Comparison of ENCODE assay signal across 8 mouse cellular contexts in the genomic region with DNA sequence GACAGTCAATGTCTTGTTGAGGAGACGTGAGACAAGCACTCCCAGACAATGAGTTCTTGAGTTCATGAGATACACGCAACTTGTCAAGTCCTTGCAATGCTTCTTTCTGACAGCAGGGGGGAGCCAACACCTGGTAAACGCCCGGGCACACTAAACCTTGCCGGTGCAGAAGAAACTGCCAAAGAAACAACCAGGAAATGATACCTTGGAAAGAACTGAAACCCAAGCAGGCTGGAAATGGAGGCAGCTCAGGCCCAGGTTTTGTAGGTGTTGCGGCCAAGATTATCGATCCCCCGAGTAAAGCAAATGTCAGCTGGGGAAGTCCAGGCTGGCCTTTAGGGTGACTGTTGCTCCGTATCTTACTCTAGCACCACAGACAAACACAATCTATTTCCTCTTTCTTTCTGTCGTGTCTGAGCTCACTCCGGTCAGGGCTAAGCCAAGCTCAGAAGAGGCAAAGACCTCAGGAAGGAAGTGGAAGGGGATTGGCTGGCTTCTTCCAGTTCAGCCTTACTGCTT. TPM values are rescaled to one million over a fixed set of nuclear protein-coding genes. Genes with fewer than 3 reads are reported as not detected.
DNase-seq lines count a peak whose midpoint lies in the region; ATAC-seq and TF ChIP-seq lines count a peak whose summit lies in the region.

No protein-coding gene starts in this region.

- H3K9ac ChIP-seq in CH12.LX (ENCODE audit: insufficient read depth, low read depth): peak overlapping the region; percentile 20; the same call in 1 of the 2 replicates
- peak overlapping the region; percentile 26; the same call in 1 of the 2 replicates for H3K9ac ChIP-seq in heart, embryonic 15.5 days
- no peak overlapping the region for H3K9ac ChIP-seq in liver, postnatal 0 days (replicated peaks)
- peak overlapping the region; percentile 22; the same call in 1 of the 2 replicates for H3K9ac ChIP-seq in neural tube, embryonic 13.5 days

- H3K36me3 ChIP-seq in CH12.LX (replicated peaks in 1 of 2; ENCODE audit: control insufficient read depth in 1 of 2, insufficient read depth in 1 of 2, low read length in 1 of 2): no peaks in the 10 kb centered on the region
- H3K36me3 ChIP-seq in forebrain, embryonic 10.5 days (replicated peaks): no peaks in the 10 kb centered on the region
- no peaks in the 10 kb centered on the region for H3K36me3 ChIP-seq in heart, embryonic 15.5 days
- no peaks in the 10 kb centered on the region for H3K36me3 ChIP-seq in liver, postnatal 0 days (replicated peaks; ENCODE audit: insufficient read depth, low read length)
- no peaks in the 10 kb centered on the region for H3K36me3 ChIP-seq in neural tube, embryonic 13.5 days
- no peaks in the 10 kb centered on the region for H3K36me3 ChIP-seq in testis, adult 2 months (ENCODE audit: control insufficient read depth, insufficient read depth, low read length)

- no peaks in the 10 kb centered on the region for H3K27me3 ChIP-seq in CH12.LX (replicated peaks)
- H3K27me3 ChIP-seq in forebrain, embryonic 10.5 days (ENCODE audit: poor library complexity, severe bottlenecking): 0 out of 2 replicates have a peak, but pooled peaks cover 4% of the 10 kb centered on the region
- no peaks in the 10 kb centered on the region for H3K27me3 ChIP-seq in heart, embryonic 15.5 days
- no peaks in the 10 kb centered on the region for H3K27me3 ChIP-seq in liver, postnatal 0 days (ENCODE audit: insufficient read depth, low read length)
- no peaks in the 10 kb centered on the region for H3K27me3 ChIP-seq in neural tube, embryonic 13.5 days
- no peaks in the 10 kb centered on the region for H3K27me3 ChIP-seq in testis, adult 2 months (ENCODE audit: control insufficient read depth, insufficient read depth, low read length)

- 0 out of 2 replicates have a peak, but pooled peaks have one; percentile 50 for ATAC-seq in heart, embryonic 15.5 days (replicated peaks; ENCODE audit: insufficient number of reproducible peaks, insufficient read depth, low FRiP score, low read depth)
- ATAC-seq in liver, postnatal 0 days: peak; percentile 88
- ATAC-seq in neural tube, embryonic 13.5 days (ENCODE audit: low read depth): peak; percentile 74

- peak; percentile 37; the same call in 1 of the 2 replicates for TF ChIP-seq POLR2A in CH12.LX (IDR thresholded peaks at IDR 0.05; ENCODE audit: low read depth, low read length)
- TF ChIP-seq POLR2A in testis, adult 2 months (IDR thresholded peaks at IDR 0.05; ENCODE audit: control insufficient read depth, low read depth, low read length): no peak

- TF ChIP-seq CTCF in CH12.LX (conservative IDR thresholded peaks at IDR 0.05 in 1 of 2, IDR thresholded peaks at IDR 0.05 in 1 of 2; ENCODE audit: low read depth in 2 of 2, low read length in 2 of 2): peak; percentile 74 to 98
- TF ChIP-seq CTCF in liver, postnatal 0 days (IDR thresholded peaks at IDR 0.05; ENCODE audit: low read depth): peak; percentile 92
- TF ChIP-seq CTCF in testis, adult 2 months (IDR thresholded peaks at IDR 0.05; ENCODE audit: control insufficient read depth, insufficient read depth, insufficient replicate concordance, low read depth, low read length): peak; percentile 60; the same call in 1 of the 2 replicates

- peaks cover 2% of the 10 kb centered on the region for H3K9me3 ChIP-seq in CH12.LX (replicated peaks; ENCODE audit: low read length)
- H3K9me3 ChIP-seq in forebrain, embryonic 10.5 days: no peaks in the 10 kb centered on the region
- no peaks in the 10 kb centered on the region for H3K9me3 ChIP-seq in heart, embryonic 15.5 days (replicated peaks)
- H3K9me3 ChIP-seq in liver, postnatal 0 days (ENCODE audit: low read length): no peaks in the 10 kb centered on the region
- H3K9me3 ChIP-seq in neural tube, embryonic 13.5 days: no peaks in the 10 kb centered on the region

- DNase-seq in CH12.LX (ENCODE audit: extremely low read depth): peak; percentile 91
- peak; percentile 24 for DNase-seq in c-Kit-negative CD71-positive TER-119-positive erythroid progenitor cells, embryonic 14.5 days (ENCODE audit: low read depth, low spot score)
- peak; percentile 66 for DNase-seq in forebrain, embryonic 10.5 days (ENCODE audit: extremely low spot score, low spot score)
- DNase-seq in kidney, postnatal 36 days: peak; percentile 80 to 91
- peak; percentile 78 for DNase-seq in liver, postnatal 0 days

- in situ Hi-C loops in CH12.LX (cut with MboI; ENCODE audit: low pct_ligation_motif_present, low pct_unique_long_range_greater_than_20kb, low sequenced_read_pairs): loop anchor here (25.0 kb wide), 1 partner anchor 447 kb away; the partner anchor contains the start of gene Bcas2

- peak; percentile 98 for TF ChIP-seq RAD21 in CH12.LX (IDR thresholded peaks at IDR 0.05; ENCODE audit: low read depth, low read length)

- no peaks in the 10 kb centered on the region for H3K79me2 ChIP-seq in CH12.LX (replicated peaks; ENCODE audit: control insufficient read depth, extremely low read depth, insufficient read depth, poor library complexity, severe bottlenecking)

- 42% methylated on average over 11 of the region's 11 CpGs for WGBS in forebrain, embryonic 10.5 days
- 13% methylated on average over 11 of the region's 11 CpGs for WGBS in heart, embryonic 15.5 days
- WGBS in liver, postnatal 0 days (ENCODE audit: insufficient replicate concordance): 6% methylated on average over 11 of the region's 11 CpGs
- 43% methylated on average over 11 of the region's 11 CpGs for WGBS in neural tube, embryonic 13.5 days

- dilution Hi-C loops in CH12.LX (cut with MboI; ENCODE audit: extremely low pct_ligation_motif_present, extremely low pct_unique_long_range_greater_than_20kb, low sequenced_read_pairs): no loop called here

- H3K4me2 ChIP-seq in CH12.LX (ENCODE audit: insufficient read depth, low read depth, poor library complexity, severe bottlenecking): peak overlapping the region; percentile 58; the same call in 1 of the 2 replicates
- peak overlapping the region; percentile 64 for H3K4me2 ChIP-seq in heart, embryonic 15.5 days
- H3K4me2 ChIP-seq in liver, postnatal 0 days (ENCODE audit: low read depth, low read length): peak overlapping the region; percentile 52
- H3K4me2 ChIP-seq in neural tube, embryonic 13.5 days: no peak overlapping the region; the same call in 1 of the 2 replicates

- H3K27ac ChIP-seq in CH12.LX (ENCODE audit: insufficient read depth, low read depth): peak overlapping the region; percentile 55
- H3K27ac ChIP-seq in forebrain, embryonic 10.5 days: no peak overlapping the region
- H3K27ac ChIP-seq in heart, embryonic 15.5 days: peak overlapping the region; percentile 56
- peak overlapping the region; percentile 30 for H3K27ac ChIP-seq in liver, postnatal 0 days (ENCODE audit: low read depth)
- no peak overlapping the region for H3K27ac ChIP-seq in neural tube, embryonic 13.5 days (replicated peaks)
- H3K27ac ChIP-seq in testis, adult 2 months (ENCODE audit: control insufficient read depth, insufficient read depth, low read depth, low read length): no peak overlapping the region

- TF ChIP-seq EP300 in CH12.LX (IDR thresholded peaks at IDR 0.05; ENCODE audit: low read length): peak; percentile 27; the same call in 1 of the 2 replicates
- TF ChIP-seq EP300 in liver, postnatal 0 days (IDR thresholded peaks at IDR 0.05; ENCODE audit: low read depth): no peak

- peak overlapping the region; percentile 11 to 51 (median 38) for H3K4me3 ChIP-seq in CH12.LX (replicated peaks in 1 of 3; ENCODE audit: low read depth in 2 of 3, low read length in 2 of 3, poor library complexity in 1 of 3)
- peak overlapping the region; percentile 7; the same call in 1 of the 2 replicates for H3K4me3 ChIP-seq in forebrain, embryonic 10.5 days
- peak overlapping the region; percentile 40 for H3K4me3 ChIP-seq in heart, embryonic 15.5 days
- H3K4me3 ChIP-seq in liver, postnatal 0 days (ENCODE audit: low read depth, low read length): peak overlapping the region; percentile 21
- H3K4me3 ChIP-seq in neural tube, embryonic 13.5 days: no peak overlapping the region
- peak overlapping the region; percentile 55 for H3K4me3 ChIP-seq in testis, adult 2 months (ENCODE audit: control insufficient read depth, low read depth, low read length)

- H3K4me1 ChIP-seq in CH12.LX (ENCODE audit: control insufficient read depth in 1 of 2, insufficient read depth in 2 of 2): peaks cover 8 to 25% of the 10 kb centered on the region in 2 experiments; a peak in 3 of 4 replicates
- H3K4me1 ChIP-seq in forebrain, embryonic 10.5 days: no peaks in the 10 kb centered on the region
- H3K4me1 ChIP-seq in heart, embryonic 15.5 days (replicated peaks): peaks cover 6% of the 10 kb centered on the region; the same call in 1 of the 2 replicates
- peaks cover 7% of the 10 kb centered on the region; the same call in 1 of the 2 replicates for H3K4me1 ChIP-seq in liver, postnatal 0 days (ENCODE audit: insufficient read depth)
- no peaks in the 10 kb centered on the region for H3K4me1 ChIP-seq in neural tube, embryonic 13.5 days (replicated peaks)
- H3K4me1 ChIP-seq in testis, adult 2 months (ENCODE audit: control insufficient read depth, insufficient read depth, low read length): peaks cover 4% of the 10 kb centered on the region

TF ChIP-seq in CH12.LX, 34 proteins besides CTCF, POLR2A, EP300 and RAD21 (continues in another document):
- TF ChIP-seq GABPA (IDR thresholded peaks at IDR 0.05; ENCODE audit: insufficient replicate concordance, low read depth, low read length): no peak
- TF ChIP-seq MEF2A (IDR thresholded peaks at IDR 0.05; ENCODE audit: borderline replicate concordance, low read depth, low read length): 0 out of 2 replicates have a peak, but pooled peaks have one; percentile 44
- TF ChIP-seq TCF12 (IDR thresholded peaks at IDR 0.05; ENCODE audit: low read depth, low read length): peak; percentile 61; the same call in 1 of the 2 replicates
- TF ChIP-seq CHD2 (IDR thresholded peaks at IDR 0.05; ENCODE audit: low read length): no peak
- TF ChIP-seq JUND (conservative IDR thresholded peaks at IDR 0.05; ENCODE audit: low read depth, low read length): no peak; the same call in 1 of the 2 replicates
- TF ChIP-seq MXI1 (IDR thresholded peaks at IDR 0.05; ENCODE audit: low read depth, low read length): 0 out of 2 replicates have a peak, but pooled peaks have one; percentile 49
- TF ChIP-seq IRF4 (IDR thresholded peaks at IDR 0.05; ENCODE audit: low read depth, low read length): peak; percentile 79
- no peak for TF ChIP-seq PAX5 (IDR thresholded peaks at IDR 0.05; ENCODE audit: low read length)
- TF ChIP-seq ZC3H11A (IDR thresholded peaks at IDR 0.05; ENCODE audit: low read depth, low read length): peak; percentile 82

RNA-seq across cellular contexts. Expression of gene Tspan2, which starts 19.2 kb away (rescaled TPM):
- total RNA-seq in CH12.LX (2012; rRNA removed): 1.4 and 1.5 TPM in 2 replicates
- total RNA-seq in CH12.LX (2014; rRNA removed): 2.8 and 3.0 TPM in 2 replicates
- 4.5 and 6.0 TPM in 2 replicates for polyA plus RNA-seq in CH12.LX (2012; ENCODE audit: insufficient read length, low read depth)
- 7.5 and 8.5 TPM in 2 replicates for polyA plus RNA-seq in forebrain, embryonic 10.5 days (2016; fragmentation: Nextera tagmentation; extraction: Ambion mirVana)
- polyA plus RNA-seq in heart, embryonic 15.5 days (2015; fragmentation: Nextera tagmentation; extraction: Ambion mirVana): 22.5 and 23.1 TPM in 2 replicates
- polyA plus RNA-seq in liver, postnatal 0 days (2015; fragmentation: Nextera tagmentation; extraction: Ambion mirVana): 1.9 and 2.1 TPM in 2 replicates
- polyA plus RNA-seq in neural tube, embryonic 13.5 days (2015; fragmentation: Nextera tagmentation; extraction: Ambion mirVana): 10.6 and 10.7 TPM in 2 replicates
- 0.96 and 0.98 TPM in 2 replicates for polyA plus RNA-seq in testis, adult 2 months (2012; rRNA removed)

Comparison
In these comparisons a context has a peak if more than half of its experiments do, and no peak if none do; other contexts are left out.
1. DNase-seq: peak in every context shown above with its lines; median percentile 91 in CH12.LX; 86 in kidney, postnatal 36 days; 78 in liver, postnatal 0 days; 66 in forebrain, embryonic 10.5 days; 24 in c-Kit-negative CD71-positive TER-119-positive erythroid progenitor cells, embryonic 14.5 days.
2. H3K27ac ChIP-seq: peak in CH12.LX (single experiment), heart, embryonic 15.5 days (single experiment) and liver, postnatal 0 days (single experiment); none in forebrain, embryonic 10.5 days (single experiment), neural tube, embryonic 13.5 days (single experiment) and testis, adult 2 months (single experiment).
3. Peak in every context shown above with its lines, with median percentiles within 50 percentile points of each other: CTCF ChIP-seq and ATAC-seq.